Mouse (Mus musculus) forebrain, embryonic 10.5 days (tissue): ENCODE measurements around the gene Ssu72. TPM values are rescaled to one million over a fixed set of nuclear protein-coding genes. Genes with fewer than 3 reads are reported as not detected.

ENCODE experiments used
- DNase-seq: peaks from one replicate; pipeline ENCODE4 v3.0.0-alpha.2; 2017; ENCODE audit warnings: low spot score; ENCODE audit errors: extremely low spot score
- H3K27ac ChIP-seq: fragments of 300-500 bp; sonication (generic); 2 replicates; pipeline ENCODE4 v1.5.1; 2016; ENCODE audit warnings: mild to moderate bottlenecking
- H3K27me3 ChIP-seq: fragments of 300-500 bp; sonication (generic); 2 replicates; pipeline ENCODE4 v1.6.1; 2016; ENCODE audit warnings: mild to moderate bottlenecking; ENCODE audit not compliant: poor library complexity, severe bottlenecking
- H3K36me3 ChIP-seq: fragments of 300-500 bp; sonication (generic); replicated peaks from 2 replicates; pipeline ENCODE4 v1.6.1; 2016; ENCODE audit warnings: mild to moderate bottlenecking, moderate library complexity
- H3K4me1 ChIP-seq: fragments of 300-500 bp; sonication (generic); 2 replicates; pipeline ENCODE4 v1.6.1; 2016
- H3K4me3 ChIP-seq: fragments of 300-500 bp; sonication (generic); 2 replicates; pipeline ENCODE4 v1.5.1; 2016; ENCODE audit warnings: mild to moderate bottlenecking, moderate library complexity
- H3K9me3 ChIP-seq: fragments of 300-500 bp; sonication (generic); 2 replicates; pipeline ENCODE4 v1.6.1; 2016; ENCODE audit warnings: mild to moderate bottlenecking, moderate library complexity
- WGBS: fragments of 180-500 bp; shearing (Covaris S2); methylation state at CpG from one replicate; pipeline ENCODE4 v1.1.7; 2016; 5-methylcytosine and 5-hydroxymethylcytosine counted together
- polyA plus RNA-seq: library from polyadenylated mRNA; unstranded; fragments of >200 nt; fragmentation: Nextera tagmentation; extraction: Ambion mirVana; gene quantifications from 2 replicates; pipeline ENCODE4 v1.2.1, GENCODE M21; 2016

Gene Ssu72
- polyA plus RNA-seq, 1 experiment from 2014 or later: 164 TPM

DNA sequence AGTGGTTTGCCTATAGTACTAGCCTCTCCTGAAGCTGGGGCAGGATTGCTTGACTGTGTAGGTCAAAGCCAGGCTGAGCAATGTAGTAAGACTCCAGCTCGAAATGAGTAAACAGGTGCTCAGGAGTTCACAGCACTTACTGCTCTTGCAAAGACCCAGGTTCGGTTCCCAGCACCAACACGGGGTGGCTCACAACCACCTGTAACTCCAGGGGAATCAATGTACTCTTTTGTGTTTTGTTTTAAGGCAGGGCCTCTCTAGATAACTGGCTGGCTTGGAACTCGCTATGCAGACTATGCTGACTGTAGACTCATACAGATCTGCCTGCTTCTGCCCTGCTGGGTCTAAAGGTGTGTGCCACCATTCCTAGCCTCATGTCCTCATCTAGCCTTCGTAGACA, 38.1 kb downstream of the Ssu72 start:
- Histone ChIP-seq H3K27ac (no peak overlapping the region), H3K27me3 (no peaks in the 10 kb centered on the region), H3K36me3 (peaks cover 93% of the 10 kb centered on the region), H3K4me1 (peaks cover 10% of the 10 kb centered on the region), H3K4me3 (no peak overlapping the region), H3K9me3 (no peaks in the 10 kb centered on the region)
- DNase-seq: no peak
- 91% methylated on average over 5 of the region's 5 CpGs for WGBS

DNA sequence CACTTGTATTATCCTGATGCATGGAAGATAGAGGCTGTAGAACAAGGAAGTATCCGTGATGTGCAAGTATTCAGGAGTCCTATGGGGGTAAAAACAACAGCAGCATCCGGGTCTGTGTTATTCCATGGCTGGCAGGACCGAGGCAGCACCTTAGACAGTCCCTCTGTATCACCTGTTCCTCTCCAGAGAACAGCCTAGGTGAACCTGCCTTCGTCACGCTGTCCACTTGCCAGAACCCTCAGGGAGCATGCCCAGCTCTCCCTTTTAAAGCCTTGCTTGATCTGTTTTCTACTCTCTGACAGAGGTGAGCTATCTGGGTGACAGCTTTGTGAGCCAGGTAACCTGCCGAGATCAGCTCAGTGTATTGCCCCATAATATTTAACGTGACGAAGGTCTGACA, 39.9 kb downstream of the Ssu72 start:
- H3K36me3 ChIP-seq: peaks cover 100% of the 10 kb centered on the region
- no peak overlapping the region for H3K4me3 ChIP-seq
- no peaks in the 10 kb centered on the region; the same call in 1 of the 2 replicates for H3K4me1 ChIP-seq
- WGBS: 97% methylated on average over 8 of the region's 8 CpGs
- H3K9me3 ChIP-seq: no peaks in the 10 kb centered on the region
- DNase-seq: no peak
- H3K27ac ChIP-seq: no peak overlapping the region
- H3K27me3 ChIP-seq: no peaks in the 10 kb centered on the region

- H3K27ac ChIP-seq: no peak overlapping the region
- peaks cover 100% of the 10 kb centered on the region for H3K36me3 ChIP-seq
- no peak overlapping the region for H3K4me3 ChIP-seq
- no peaks in the 10 kb centered on the region for H3K4me1 ChIP-seq
- H3K9me3 ChIP-seq: no peaks in the 10 kb centered on the region
- H3K27me3 ChIP-seq: no peaks in the 10 kb centered on the region
- 95% methylated on average over 5 of the region's 5 CpGs for WGBS
- DNase-seq: no peak
Measured at GRCm38 (mm10) chr4:155745136-155745535, 40.5 kb downstream of the Ssu72 start.

- Histone ChIP-seq H3K27me3 (no peaks in the 10 kb centered on the region), H3K27ac (no peak overlapping the region), H3K4me3 (no peak overlapping the region), H3K9me3 (no peaks in the 10 kb centered on the region), H3K4me1 (no peaks in the 10 kb centered on the region), H3K36me3 (peaks cover 100% of the 10 kb centered on the region)
- DNase-seq: no peak
- WGBS: 92% methylated on average over 8 of the region's 8 CpGs
Measured at GRCm38 (mm10) chr4:155746036-155746548, 41.5 kb downstream of the Ssu72 start.

DNA sequence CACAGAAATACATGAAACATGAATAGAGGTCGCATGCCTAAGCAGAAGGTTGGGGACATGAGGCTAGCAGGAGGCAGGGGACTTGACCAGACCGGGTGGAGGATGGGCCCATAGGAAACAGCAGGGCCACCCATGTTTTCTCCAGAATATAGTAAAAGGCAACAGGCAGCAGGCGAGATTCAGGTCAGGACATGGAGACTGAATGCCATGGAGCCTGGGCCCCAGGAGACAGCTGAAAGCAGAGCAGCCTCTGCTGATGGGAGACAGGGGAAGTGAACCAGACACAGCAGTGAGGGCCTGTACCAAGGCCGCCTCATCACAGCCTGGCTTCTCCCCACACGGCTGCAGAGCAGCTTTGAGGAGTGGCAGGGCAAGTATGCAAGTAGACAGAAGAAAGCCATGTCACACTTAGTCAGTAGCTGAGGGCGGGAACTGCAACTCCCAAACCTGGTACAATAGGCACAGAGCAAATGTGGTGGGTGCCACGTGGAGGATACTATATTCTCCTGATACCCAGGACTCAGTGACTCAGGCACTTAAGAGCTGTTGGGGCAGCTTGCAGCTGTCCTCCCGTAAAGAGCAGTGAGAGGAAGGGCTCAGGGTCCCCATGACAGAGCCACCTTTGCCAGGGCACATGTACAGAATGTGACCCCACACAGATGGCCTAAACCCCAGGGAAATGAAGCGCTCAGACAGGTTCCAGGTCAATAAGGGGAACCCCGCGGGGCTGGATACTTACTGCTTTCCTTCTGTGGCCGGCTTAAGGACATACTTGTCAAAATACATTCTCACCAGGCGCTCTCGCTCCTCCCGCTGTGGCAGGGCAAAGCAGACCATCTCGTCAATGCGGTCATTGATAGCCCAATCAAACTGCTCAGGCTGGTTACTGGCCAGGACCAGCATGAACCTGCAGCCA, 42.2 kb downstream of the Ssu72 start:
- WGBS: 91% methylated on average over 17 of the region's 17 CpGs
- DNase-seq: no peak
- H3K27me3 ChIP-seq: no peaks in the 10 kb centered on the region
- no peak overlapping the region for H3K27ac ChIP-seq
- no peaks in the 10 kb centered on the region for H3K4me1 ChIP-seq
- H3K36me3 ChIP-seq: peaks cover 100% of the 10 kb centered on the region
- no peak overlapping the region for H3K4me3 ChIP-seq
- H3K9me3 ChIP-seq: no peaks in the 10 kb centered on the region

GRCm38 (mm10) chr4:155757011-155757410, 52.4 kb downstream of the Ssu72 start:
- H3K36me3 ChIP-seq: peaks cover 66% of the 10 kb centered on the region
- H3K4me1 ChIP-seq: peaks cover 29% of the 10 kb centered on the region
- no peak for DNase-seq
- 94% methylated on average over 12 of the region's 12 CpGs for WGBS
- no peaks in the 10 kb centered on the region for H3K27me3 ChIP-seq
- H3K4me3 ChIP-seq: no peak overlapping the region
- H3K27ac ChIP-seq: no peak overlapping the region
- no peaks in the 10 kb centered on the region for H3K9me3 ChIP-seq

- peak overlapping the region; percentile 88 for H3K27ac ChIP-seq
- no peak for DNase-seq
- H3K4me1 ChIP-seq: peaks cover 35% of the 10 kb centered on the region
Measured at GRCm38 (mm10) chr4:155759862-155760612, 55.4 kb downstream of the Ssu72 start.

GRCm38 (mm10) chr4:155760613-155761355, 56.2 kb downstream of the Ssu72 start, which contains the start of gene Atad3a:
Gene Atad3a, minus strand, starts transcription at chr4:155761093.
- Histone ChIP-seq H3K27ac (peak within 1 kb of the TSS; percentile 88), H3K4me1 (peaks cover 35% of the 10 kb centered on the region)
- WGBS: under 1% methylated on average over 68 of the region's 68 CpGs

More at GRCm38 (mm10) chr4:155759862-155760612, 55.4 kb downstream of the Ssu72 start:
- H3K27me3 ChIP-seq: no peaks in the 10 kb centered on the region
- H3K9me3 ChIP-seq: no peaks in the 10 kb centered on the region
- peaks cover 37% of the 10 kb centered on the region for H3K36me3 ChIP-seq
- peak overlapping the region; percentile 81 for H3K4me3 ChIP-seq
- 4% methylated on average over 10 of the region's 10 CpGs for WGBS

GRCm38 (mm10) chr4:155761356-155762099, 56.9 kb downstream of the Ssu72 start:
- WGBS: 3% methylated on average over 28 of the region's 28 CpGs
- DNase-seq: no peak

More at GRCm38 (mm10) chr4:155760613-155761355, 56.2 kb downstream of the Ssu72 start, which contains the start of gene Atad3a:
- peak; percentile 96 for DNase-seq
- H3K4me3 ChIP-seq: peak within 1 kb of the TSS; percentile 81
- no peaks in the 10 kb centered on the region for H3K27me3 ChIP-seq
- peaks cover 30% of the 10 kb centered on the region for H3K36me3 ChIP-seq
- H3K9me3 ChIP-seq: no peaks in the 10 kb centered on the region

DNA sequence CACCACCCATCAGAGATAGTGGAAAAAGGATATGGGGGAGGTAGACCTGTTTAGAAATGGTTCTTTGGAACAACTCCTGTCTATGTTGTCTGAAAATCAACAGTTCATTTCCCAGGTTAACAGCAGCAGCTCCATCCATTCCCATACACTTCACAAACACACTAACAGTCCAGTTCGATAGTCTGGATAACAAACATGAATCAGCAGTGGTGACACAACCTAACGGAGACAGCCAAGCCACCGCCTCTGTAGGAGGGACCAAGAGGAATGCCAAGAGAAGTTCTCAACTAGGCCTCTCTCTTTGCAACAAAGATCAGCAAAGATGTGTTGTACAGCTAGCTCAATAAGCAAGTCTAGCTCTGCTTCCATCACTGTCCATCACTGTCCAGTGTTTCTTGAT, 57.8 kb downstream of the Ssu72 start:
- H3K36me3 ChIP-seq: peaks cover 14% of the 10 kb centered on the region
- WGBS: 91% methylated on average over 3 of the region's 3 CpGs
- H3K27me3 ChIP-seq: no peaks in the 10 kb centered on the region
- peak overlapping the region; percentile 81; the same call in 1 of the 2 replicates for H3K4me3 ChIP-seq
- no peak overlapping the region for H3K27ac ChIP-seq
- no peaks in the 10 kb centered on the region for H3K9me3 ChIP-seq
- H3K4me1 ChIP-seq: peaks cover 35% of the 10 kb centered on the region
- no peak for DNase-seq

More at GRCm38 (mm10) chr4:155761356-155762099, 56.9 kb downstream of the Ssu72 start:
- Histone ChIP-seq H3K4me3 (peak overlapping the region; percentile 81), H3K27me3 (no peaks in the 10 kb centered on the region), H3K9me3 (no peaks in the 10 kb centered on the region), H3K36me3 (peaks cover 23% of the 10 kb centered on the region), H3K4me1 (peaks cover 35% of the 10 kb centered on the region), H3K27ac (peak overlapping the region; percentile 82)

DNA sequence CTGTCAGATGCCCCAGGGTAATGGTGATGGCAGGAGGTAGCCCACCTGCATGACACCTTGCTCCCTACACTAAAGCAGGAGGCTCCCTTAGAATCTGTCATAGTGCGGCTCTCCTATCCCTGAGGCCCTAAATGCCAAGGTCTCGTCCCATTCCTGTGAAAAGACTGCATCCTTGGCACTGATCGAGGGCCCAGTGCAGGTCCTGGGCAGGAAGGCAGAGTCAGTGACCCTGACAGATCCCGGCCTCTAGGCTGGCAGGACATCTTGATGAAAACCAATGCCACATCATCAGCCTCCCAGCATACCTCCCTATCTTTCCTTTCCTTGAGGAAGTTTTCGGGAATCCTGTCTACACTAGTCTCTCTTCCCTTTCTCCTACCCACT, 64.9 kb downstream of the Ssu72 start:
- WGBS: 68% methylated on average over 5 of the region's 5 CpGs
- Histone ChIP-seq H3K27ac (peak overlapping the region; percentile 96), H3K9me3 (no peaks in the 10 kb centered on the region)

More for the DNA sequence above, 64.9 kb downstream of the Ssu72 start:
- no peak for DNase-seq
- peak overlapping the region; percentile 67 for H3K4me3 ChIP-seq
- peaks cover 41% of the 10 kb centered on the region for H3K27me3 ChIP-seq
- peaks cover 33% of the 10 kb centered on the region for H3K4me1 ChIP-seq
- no peaks in the 10 kb centered on the region for H3K36me3 ChIP-seq
